Mouse (Mus musculus): ENCODE data around the gene Ndrg3.

The Ndrg3 gene

GRCm38 (mm10) chr2:156991470-156992319 lies at the start of gene Ndrg3:
Ndrg3 (minus strand) TSS chr2:156992056.
- DNase-seq (ENCODE audit: low spot score), result peak; percentile 94

GRCm38 (mm10) chr2:157041421-157041820 lies 49.6 kb upstream of the Ndrg3 start:
- no peak for DNase-seq (ENCODE audit: low spot score)

- DNase-seq (ENCODE audit: low spot score), result no peak
These were observed 48.8 kb upstream of the Ndrg3 start for GRCm38 (mm10) chr2:157040649-157041046.

- DNase-seq (ENCODE audit: low spot score), result no peak
These were observed 48.2 kb upstream of the Ndrg3 start for GRCm38 (mm10) chr2:157039900-157040648.

GRCm38 (mm10) chr2:157037303-157037702 lies 45.4 kb upstream of the Ndrg3 start:
- DNase-seq (ENCODE audit: low spot score), result no peak

- DNase-seq (ENCODE audit: low spot score), result no peak
These were observed 44.5 kb upstream of the Ndrg3 start for GRCm38 (mm10) chr2:157036400-157036799.

- no peak for DNase-seq (ENCODE audit: low spot score)
These were observed 43.5 kb upstream of the Ndrg3 start for GRCm38 (mm10) chr2:157035371-157035770.

- DNase-seq (ENCODE audit: low spot score), result peak; percentile 88
These were observed 38.9 kb upstream of the Ndrg3 start for GRCm38 (mm10) chr2:157030804-157031203.

GRCm38 (mm10) chr2:157028261-157028660 lies 36.4 kb upstream of the Ndrg3 start:
- DNase-seq (ENCODE audit: low spot score), result no peak

- no peak for DNase-seq (ENCODE audit: low spot score)
These were observed 35.5 kb upstream of the Ndrg3 start for GRCm38 (mm10) chr2:157027106-157028008.

GRCm38 (mm10) chr2:157021156-157021555 lies 29.3 kb upstream of the Ndrg3 start:
- no peak for DNase-seq (ENCODE audit: low spot score)

- DNase-seq (ENCODE audit: low spot score), result no peak
These were observed 27.4 kb upstream of the Ndrg3 start for GRCm38 (mm10) chr2:157019228-157019627.

- DNase-seq (ENCODE audit: low spot score), result no peak
These were observed 24.8 kb upstream of the Ndrg3 start for GRCm38 (mm10) chr2:157016529-157017270.

- DNase-seq (ENCODE audit: low spot score), result no peak
These were observed 20.5 kb upstream of the Ndrg3 start for GRCm38 (mm10) chr2:157012341-157012740.

GRCm38 (mm10) chr2:157010634-157011310 lies 18.9 kb upstream of the Ndrg3 start:
- no peak for DNase-seq (ENCODE audit: low spot score)

- no peak for DNase-seq (ENCODE audit: low spot score)
These were observed 18.3 kb upstream of the Ndrg3 start for GRCm38 (mm10) chr2:157010121-157010520.

- DNase-seq (ENCODE audit: low spot score), result no peak
These were observed 16.7 kb upstream of the Ndrg3 start for GRCm38 (mm10) chr2:157008509-157008908.

- no peak for DNase-seq (ENCODE audit: low spot score)
These were observed 15.4 kb upstream of the Ndrg3 start for GRCm38 (mm10) chr2:157007234-157007596.

- peak; percentile 94 for DNase-seq (ENCODE audit: low spot score)
These were observed 14.8 kb upstream of the Ndrg3 start, which contains the start of gene Dsn1 for GRCm38 (mm10) chr2:157006511-157007233. Dsn1 (minus strand) TSS chr2:157007154.

- DNase-seq (ENCODE audit: low spot score), result no peak
These were observed 10.5 kb upstream of the Ndrg3 start for GRCm38 (mm10) chr2:157002321-157002720.

All from urinary bladder, postnatal 25 days (tissue).